Mouse (Mus musculus): Measurements from ENCODE around the gene Esd.

Gene Esd

DNA sequence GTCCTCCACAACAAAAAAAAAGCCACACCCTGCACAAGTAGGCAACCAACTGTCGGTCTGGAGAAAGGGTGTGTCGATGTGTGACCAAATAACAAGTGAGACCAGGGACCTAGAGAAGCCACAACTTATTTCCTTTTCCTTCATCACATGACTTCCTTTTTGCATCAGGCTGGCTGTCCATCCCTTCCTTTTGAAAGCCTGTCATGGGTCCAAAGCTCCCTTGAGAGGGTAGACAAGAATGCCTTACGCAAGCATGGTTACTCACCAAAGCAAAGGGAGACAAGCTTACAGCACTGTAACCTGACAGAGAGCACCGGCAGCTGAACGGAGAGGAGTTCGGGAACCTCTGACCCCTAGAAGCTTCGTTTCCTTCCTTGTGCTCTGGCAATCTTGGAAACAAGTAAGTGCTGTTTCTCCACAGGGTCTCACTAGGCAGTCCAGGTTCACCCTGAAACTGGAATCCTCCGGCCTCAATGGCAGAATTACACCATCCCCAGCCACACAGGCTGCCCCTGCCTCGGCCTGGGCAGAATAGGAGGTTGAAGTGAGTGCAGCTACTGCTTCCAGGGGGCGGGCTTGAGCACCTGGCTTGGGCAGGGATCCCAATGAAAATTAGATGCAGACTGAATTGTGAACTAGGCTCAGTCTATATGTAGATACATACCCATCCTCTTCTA, 65.4 kb downstream of the Esd start:
- no peak for DNase-seq

DNA sequence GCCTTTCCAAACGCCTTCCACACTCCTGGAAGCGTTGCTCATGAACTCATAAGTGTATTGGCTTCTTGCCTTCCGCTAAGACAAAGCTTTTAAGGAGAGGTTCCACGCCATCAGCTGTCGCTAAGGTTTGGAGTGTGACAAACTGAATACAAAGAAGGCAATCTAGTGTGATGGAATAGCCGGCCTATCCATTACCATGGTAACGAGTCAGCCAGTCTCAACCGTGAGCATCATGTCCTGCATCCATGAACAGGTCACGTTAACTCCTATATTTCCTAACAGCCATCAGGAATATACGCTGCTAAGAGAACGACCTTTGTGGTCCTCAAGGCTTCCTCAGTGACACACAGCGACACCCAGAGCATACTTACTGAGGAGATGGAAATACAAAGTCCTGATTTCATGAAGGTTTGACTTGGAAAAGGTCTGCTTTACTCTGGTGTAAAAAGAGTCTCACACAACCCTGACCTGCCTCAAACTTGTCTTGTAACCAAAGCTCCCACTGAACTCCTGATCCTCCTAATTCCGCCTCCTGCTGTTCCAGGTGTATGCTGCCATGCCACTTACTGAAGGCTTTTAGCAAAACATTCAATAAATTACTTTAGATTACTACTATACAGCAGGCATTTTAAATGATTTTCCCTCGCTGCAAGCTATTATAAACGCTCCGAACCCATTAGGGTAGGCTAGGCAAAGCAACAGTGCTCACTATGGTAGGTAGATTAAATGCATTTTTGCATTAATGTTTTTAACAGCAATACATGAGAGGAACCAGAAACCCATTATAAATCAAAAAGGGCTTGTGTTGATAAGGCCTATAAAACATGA, 66.2 kb downstream of the Esd start:
- no peak for DNase-seq

All from right cerebral cortex, postnatal 4 days (tissue).